Mouse (Mus musculus) CH12.LX (cell line): ENCODE measurements around the gene Wdr72.

Experiments
- CHD2 ChIP-seq: IDR thresholded peaks from 2 replicates; pipeline ENCODE4 v1.6.1; 2011; ENCODE audit warnings: low read length, improper control_type of control experiment
- JUND ChIP-seq: conservative IDR thresholded peaks from 2 replicates; pipeline ENCODE4 v1.6.1; 2011; ENCODE audit warnings: low read depth, low read length, improper control_type of control experiment
- MAX ChIP-seq: IDR thresholded peaks from 2 replicates; pipeline ENCODE4 v1.6.1; 2011; ENCODE audit warnings: low read length, improper control_type of control experiment
- POLR2A ChIP-seq: IDR thresholded peaks from 2 replicates; pipeline ENCODE4 v1.6.1; 2011; ENCODE audit warnings: low read depth, mild to moderate bottlenecking, improper control_type of control experiment, low read length

DNA sequence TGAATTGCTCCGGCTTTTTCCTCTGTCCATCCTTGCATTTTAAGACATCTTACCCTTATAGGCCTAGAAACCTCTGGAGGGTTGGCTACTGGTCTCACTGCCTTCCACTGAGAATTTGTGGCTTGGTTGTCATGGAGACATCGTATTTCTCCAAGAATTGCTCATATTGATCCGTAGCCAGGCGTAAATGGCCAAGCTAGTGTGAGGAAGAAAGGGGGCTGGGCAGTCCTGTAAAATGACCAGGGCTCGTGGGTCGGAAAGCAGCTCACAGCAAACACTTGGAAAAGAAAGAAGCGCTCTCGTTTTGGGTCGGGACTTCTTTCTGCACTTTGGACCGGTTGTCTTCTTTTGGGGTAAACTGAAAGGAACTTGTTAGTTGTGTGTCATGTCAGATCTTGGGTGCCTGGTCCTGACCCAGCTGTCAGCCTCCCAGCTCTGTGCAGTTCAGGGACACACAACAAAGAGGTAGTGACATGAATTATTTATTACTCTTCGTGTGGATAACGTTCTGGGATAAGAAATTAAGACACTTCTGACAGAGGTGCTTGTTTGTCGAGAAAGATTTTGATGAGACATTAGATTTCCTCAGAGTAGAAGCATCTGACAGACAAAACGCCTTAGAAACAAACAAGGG, 167.7 kb downstream of the Wdr72 start:
- no peak for TF ChIP-seq POLR2A
- TF ChIP-seq CHD2 = no peak
- TF ChIP-seq JUND = no peak
- no peak for TF ChIP-seq MAX
